Mouse (Mus musculus) liver, postnatal 0 days (tissue): Measurements from ENCODE around the gene Lekr1. TPM values are rescaled to one million over a fixed set of nuclear protein-coding genes. Genes with fewer than 3 reads are reported as not detected.

Experiments
- ATAC-seq: fragments of 200-750 bp; cut with Nextera tagmentation; 2 replicates; pipeline ENCODE4 v1.8.0; 2017; ENCODE audit warnings: mild to moderate bottlenecking, moderate library complexity
- DNase-seq: peaks from one replicate; pipeline ENCODE4 v3.0.0-alpha.2; 2016
- H3K27ac ChIP-seq: fragments of 300-500 bp; sonication (generic); 2 replicates; pipeline ENCODE4 v1.5.1; 2014; ENCODE audit warnings: antibody characterized with exemption, moderate library complexity, mild to moderate bottlenecking, low read depth
- H3K27me3 ChIP-seq: fragments of 300-500 bp; sonication (generic); 2 replicates; pipeline ENCODE4 v1.6.1; 2014; ENCODE audit warnings: low read length, control low read depth, mixed read lengths; ENCODE audit not compliant: insufficient read depth
- H3K36me3 ChIP-seq: fragments of 300-500 bp; sonication (generic); replicated peaks from 2 replicates; pipeline ENCODE4 v1.6.1; 2014; ENCODE audit warnings: mild to moderate bottlenecking, control low read depth, low read length, moderate library complexity, mixed read lengths; ENCODE audit not compliant: insufficient read depth
- H3K4me1 ChIP-seq: fragments of 300-500 bp; sonication (generic); 2 replicates; pipeline ENCODE4 v1.6.1; 2014; ENCODE audit warnings: antibody characterized with exemption, mild to moderate bottlenecking, control low read depth; ENCODE audit not compliant: insufficient read depth
- H3K4me2 ChIP-seq: fragments of 300-500 bp; sonication (generic); 2 replicates; pipeline ENCODE4 v1.6.1; 2014; ENCODE audit warnings: low read depth, mild to moderate bottlenecking, low read length, moderate library complexity, mixed read lengths
- H3K4me3 ChIP-seq: fragments of 300-500 bp; sonication (generic); 2 replicates; pipeline ENCODE4 v1.5.1; 2014; ENCODE audit warnings: low read depth, low read length
- H3K9ac ChIP-seq: fragments of 300-500 bp; sonication (generic); replicated peaks from 2 replicates; pipeline ENCODE4 v1.6.1; 2014; ENCODE audit warnings: mild to moderate bottlenecking, moderate library complexity
- H3K9me3 ChIP-seq: fragments of 300-500 bp; sonication (generic); 2 replicates; pipeline ENCODE4 v1.6.1; 2016; ENCODE audit warnings: mild to moderate bottlenecking, control low read depth, low read length, mixed read lengths
- CTCF ChIP-seq: sonication (generic); IDR thresholded peaks from 2 replicates; pipeline ENCODE4 v1.5.1; 2016; ENCODE audit warnings: antibody characterized with exemption, low read depth
- EP300 ChIP-seq: IDR thresholded peaks from 2 replicates; pipeline ENCODE4 v1.6.1; 2016; ENCODE audit warnings: antibody characterized with exemption, low read depth, mild to moderate bottlenecking
- WGBS: fragments of 180-500 bp; shearing (Covaris S2); extraction: QIAGEN DNeasy Blood & Tissue Kit; methylation state at CpG from one replicate; pipeline ENCODE4 v1.1.7; 2014; ENCODE audit not compliant: insufficient replicate concordance; 5-methylcytosine and 5-hydroxymethylcytosine counted together
- polyA plus RNA-seq: library from polyadenylated mRNA; unstranded; fragments of >200 nt; fragmentation: Nextera tagmentation; extraction: Ambion mirVana; gene quantifications from 2 replicates; pipeline ENCODE4 v1.2.1, GENCODE M21; 2015

Lekr1 gene
- polyA plus RNA-seq, result 1.0 TPM in 2 replicates

- 2% methylated on average over 73 of the region's 73 CpGs for WGBS
- peak within 1 kb of the TSS; percentile 79 for H3K27ac ChIP-seq
Observed at GRCm38 (mm10) chr3:65665977-65666766, at the start of gene Lekr1. Lekr1 (plus strand) TSS chr3:65666228.

GRCm38 (mm10) chr3:65617507-65617906, 48.5 kb upstream of the Lekr1 start:
- no peak overlapping the region for H3K4me3 ChIP-seq
- no peak overlapping the region for H3K27ac ChIP-seq
- peaks cover 6% of the 10 kb centered on the region; the same call in 1 of the 2 replicates for H3K4me1 ChIP-seq
- WGBS, result 44% methylated on average over 5 of the region's 5 CpGs
- H3K4me2 ChIP-seq, result no peak overlapping the region
- ATAC-seq, result no peak; the same call in 1 of the 2 replicates
- no peaks in the 10 kb centered on the region for H3K36me3 ChIP-seq
- TF ChIP-seq CTCF (no peak), EP300 (no peak)
- H3K9ac ChIP-seq, result no peak overlapping the region
- no peaks in the 10 kb centered on the region for H3K27me3 ChIP-seq
- no peaks in the 10 kb centered on the region for H3K9me3 ChIP-seq
- no peak for DNase-seq

More at GRCm38 (mm10) chr3:65665977-65666766, at the start of gene Lekr1:
- H3K9me3 ChIP-seq, result no peaks in the 10 kb centered on the region
- H3K9ac ChIP-seq, result peak within 1 kb of the TSS; percentile 64
- H3K4me3 ChIP-seq, result peak within 1 kb of the TSS; percentile 69
- H3K27me3 ChIP-seq, result no peaks in the 10 kb centered on the region
- H3K36me3 ChIP-seq, result no peaks in the 10 kb centered on the region
- H3K4me2 ChIP-seq, result peak within 1 kb of the TSS; percentile 82
- H3K4me1 ChIP-seq, result 0 out of 2 replicates have a peak, but pooled peaks cover 2% of the 10 kb centered on the region
- ATAC-seq (peak; percentile 94), DNase-seq (peak; percentile 91)
- TF ChIP-seq EP300, result no peak; the same call in 1 of the 2 replicates
- TF ChIP-seq CTCF, result no peak

- Histone ChIP-seq H3K4me2 (no peak overlapping the region), H3K27me3 (no peaks in the 10 kb centered on the region), H3K4me3 (no peak overlapping the region), H3K9me3 (no peaks in the 10 kb centered on the region), H3K4me1 (peaks cover 2% of the 10 kb centered on the region; the same call in 1 of the 2 replicates), H3K9ac (no peak overlapping the region), H3K36me3 (no peaks in the 10 kb centered on the region), H3K27ac (no peak overlapping the region)
- DNase-seq (no peak), ATAC-seq (no peak)
- TF ChIP-seq CTCF, result no peak
- no peak for TF ChIP-seq EP300
- 69% methylated on average over 4 of the region's 4 CpGs for WGBS
Observed at GRCm38 (mm10) chr3:65619340-65619739, 46.7 kb upstream of the Lekr1 start.

- DNase-seq (no peak), ATAC-seq (no peak)
- Histone ChIP-seq H3K4me1 (no peaks in the 10 kb centered on the region), H3K9ac (no peak overlapping the region), H3K4me2 (no peak overlapping the region), H3K4me3 (no peak overlapping the region), H3K27ac (no peak overlapping the region), H3K9me3 (no peaks in the 10 kb centered on the region), H3K27me3 (no peaks in the 10 kb centered on the region), H3K36me3 (no peaks in the 10 kb centered on the region)
- WGBS, result 83% methylated on average over 6 of the region's 6 CpGs
- TF ChIP-seq CTCF, result no peak
Observed at GRCm38 (mm10) chr3:65623057-65623456, 43.0 kb upstream of the Lekr1 start.

- no peaks in the 10 kb centered on the region for H3K27me3 ChIP-seq
- no peak overlapping the region for H3K4me2 ChIP-seq
- H3K27ac ChIP-seq, result no peak overlapping the region
- H3K4me3 ChIP-seq, result no peak overlapping the region
- no peak for ATAC-seq
- 68% methylated on average over 8 of the region's 8 CpGs for WGBS
- no peak for DNase-seq
- H3K36me3 ChIP-seq, result no peaks in the 10 kb centered on the region
- H3K9me3 ChIP-seq, result no peaks in the 10 kb centered on the region
- no peak overlapping the region for H3K9ac ChIP-seq
- TF ChIP-seq EP300 (no peak), CTCF (no peak)
- no peaks in the 10 kb centered on the region for H3K4me1 ChIP-seq
Observed at GRCm38 (mm10) chr3:65625496-65626289, 40.3 kb upstream of the Lekr1 start.

- Histone ChIP-seq H3K27me3 (no peaks in the 10 kb centered on the region), H3K36me3 (no peaks in the 10 kb centered on the region), H3K9me3 (no peaks in the 10 kb centered on the region), H3K4me1 (no peaks in the 10 kb centered on the region), H3K27ac (no peak overlapping the region), H3K4me3 (no peak overlapping the region), H3K9ac (no peak overlapping the region), H3K4me2 (no peak overlapping the region)
- no peak for TF ChIP-seq CTCF
- no peak for TF ChIP-seq EP300
- DNase-seq, result no peak
- 78% methylated on average over 7 of the region's 7 CpGs for WGBS
- ATAC-seq, result no peak
Observed at GRCm38 (mm10) chr3:65626290-65626914, 39.6 kb upstream of the Lekr1 start.
